Mouse (Mus musculus) hindbrain, postnatal 0 days (tissue): ENCODE results near the gene Rapgef4. TPM values are rescaled to one million over a fixed set of nuclear protein-coding genes. Genes with fewer than 3 reads are reported as not detected.

Experiments
- ATAC-seq: fragments of 200-750 bp; cut with Nextera tagmentation; 2 replicates; pipeline ENCODE4 v1.8.0; 2017; ENCODE audit warnings: mild to moderate bottlenecking, moderate TSS enrichment, moderate library complexity
- DNase-seq: peaks from one replicate; pipeline ENCODE4 v3.0.0-alpha.2; 2015; ENCODE audit warnings: low spot score
- H3K27ac ChIP-seq: fragments of 300-500 bp; sonication (generic); 2 replicates; pipeline ENCODE4 v1.5.1; 2014; ENCODE audit warnings: mild to moderate bottlenecking
- H3K27me3 ChIP-seq: fragments of 300-500 bp; sonication (generic); 2 replicates; pipeline ENCODE4 v1.6.1; 2014; ENCODE audit warnings: low read length, mixed read lengths; ENCODE audit not compliant: insufficient read depth
- H3K36me3 ChIP-seq: fragments of 300-500 bp; sonication (generic); 2 replicates; pipeline ENCODE4 v1.6.1; 2014; ENCODE audit warnings: low read length, mixed read lengths; ENCODE audit not compliant: insufficient read depth
- H3K4me1 ChIP-seq: fragments of 300-500 bp; sonication (generic); 2 replicates; pipeline ENCODE4 v1.6.1; 2014; ENCODE audit warnings: antibody characterized with exemption, low read length, mixed read lengths; ENCODE audit not compliant: insufficient read depth
- H3K4me2 ChIP-seq: fragments of 300-500 bp; sonication (generic); 2 replicates; pipeline ENCODE4 v1.6.1; 2014; ENCODE audit warnings: low read depth, mild to moderate bottlenecking, low read length, moderate library complexity, mixed read lengths
- H3K4me3 ChIP-seq: fragments of 300-500 bp; sonication (generic); 2 replicates; pipeline ENCODE4 v1.5.1; 2014; ENCODE audit warnings: low read length
- H3K9ac ChIP-seq: fragments of 300-500 bp; sonication (generic); replicated peaks from 2 replicates; pipeline ENCODE4 v1.6.1; 2014; ENCODE audit warnings: mild to moderate bottlenecking, low read length, moderate library complexity, mixed read lengths
- H3K9me3 ChIP-seq: fragments of 300-500 bp; sonication (generic); 2 replicates; pipeline ENCODE4 v1.6.1; 2016; ENCODE audit warnings: low read length, mixed read lengths
- CTCF ChIP-seq: IDR thresholded peaks from 2 replicates; pipeline ENCODE4 v1.5.1; 2016; ENCODE audit warnings: antibody characterized with exemption, control low read depth, low read depth
- WGBS: fragments of 180-500 bp; shearing (Covaris S2); extraction: QIAGEN DNeasy Blood & Tissue Kit; methylation state at CpG from one replicate; pipeline ENCODE4 v1.1.7; 2014; 5-methylcytosine and 5-hydroxymethylcytosine counted together
- polyA plus RNA-seq: library from polyadenylated mRNA; unstranded; fragments of >200 nt; fragmentation: Nextera tagmentation; extraction: Ambion mirVana; gene quantifications from 2 replicates; pipeline ENCODE4 v1.2.1, GENCODE M21; 2015
- total RNA-seq: library from RNA; depleted of rRNA; stranded (reverse); fragments of >200 nt; gene quantifications from 2 replicates; pipeline ENCODE4 v1.2.3, GENCODE M21; 2014

Gene Rapgef4
- total and polyA plus RNA-seq, 2 experiments from 2014 or later: 47.3 to 104 TPM

DNA sequence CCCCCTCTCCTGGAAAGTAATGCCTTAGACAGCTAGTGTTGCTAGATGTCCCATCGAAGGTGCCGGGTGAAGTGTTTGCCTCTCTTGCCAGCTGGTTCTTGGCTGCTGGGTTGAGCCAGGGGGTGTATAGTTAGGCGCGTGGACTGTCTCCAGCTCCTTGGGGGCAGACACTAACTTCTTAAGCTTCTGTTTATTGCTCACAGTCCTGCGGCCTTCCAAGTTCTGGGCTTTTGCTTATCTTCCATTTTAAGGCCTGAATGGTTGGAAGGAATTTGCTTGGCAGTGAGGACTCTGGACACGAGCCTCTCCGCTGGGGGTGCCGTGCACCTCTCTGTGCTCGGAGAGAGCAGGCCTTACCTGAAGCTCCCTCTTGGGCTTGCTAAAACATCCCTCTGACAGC, 249.5 kb downstream of the Rapgef4 start:
- Histone ChIP-seq H3K4me3 (no peak overlapping the region), H3K27me3 (no peaks in the 10 kb centered on the region), H3K9me3 (no peaks in the 10 kb centered on the region), H3K36me3 (no peaks in the 10 kb centered on the region), H3K4me2 (no peak overlapping the region), H3K9ac (no peak overlapping the region), H3K27ac (no peak overlapping the region), H3K4me1 (no peaks in the 10 kb centered on the region)
- no peak for TF ChIP-seq CTCF
- 77% methylated on average over 9 of the region's 9 CpGs for WGBS
- ATAC-seq (no peak), DNase-seq (no peak)

DNA sequence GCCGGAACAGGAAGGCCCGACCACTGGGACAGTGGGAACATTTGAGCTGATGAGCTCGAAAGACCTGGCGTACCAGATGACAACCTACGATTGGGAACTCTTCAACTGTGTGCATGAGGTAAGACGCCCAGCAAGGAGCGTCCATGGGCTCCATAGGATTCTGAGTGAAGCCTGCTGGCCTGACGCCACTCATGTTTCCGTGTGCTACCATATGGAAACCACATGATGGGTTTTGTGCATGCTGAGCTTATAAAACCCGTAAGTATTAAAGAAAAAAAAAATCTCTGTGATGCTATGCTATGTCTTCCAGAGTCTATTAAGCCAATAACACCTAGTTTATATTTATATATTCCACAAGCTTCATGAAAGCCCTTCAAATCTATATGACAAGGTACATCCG, 253.0 kb downstream of the Rapgef4 start:
- Histone ChIP-seq H3K9me3 (no peaks in the 10 kb centered on the region), H3K27ac (no peak overlapping the region), H3K4me2 (no peak overlapping the region), H3K27me3 (no peaks in the 10 kb centered on the region), H3K9ac (no peak overlapping the region), H3K4me3 (no peak overlapping the region), H3K36me3 (no peaks in the 10 kb centered on the region), H3K4me1 (no peaks in the 10 kb centered on the region)
- WGBS: 90% methylated on average over 11 of the region's 11 CpGs
- TF ChIP-seq CTCF: no peak
- DNase-seq (no peak), ATAC-seq (no peak)

DNA sequence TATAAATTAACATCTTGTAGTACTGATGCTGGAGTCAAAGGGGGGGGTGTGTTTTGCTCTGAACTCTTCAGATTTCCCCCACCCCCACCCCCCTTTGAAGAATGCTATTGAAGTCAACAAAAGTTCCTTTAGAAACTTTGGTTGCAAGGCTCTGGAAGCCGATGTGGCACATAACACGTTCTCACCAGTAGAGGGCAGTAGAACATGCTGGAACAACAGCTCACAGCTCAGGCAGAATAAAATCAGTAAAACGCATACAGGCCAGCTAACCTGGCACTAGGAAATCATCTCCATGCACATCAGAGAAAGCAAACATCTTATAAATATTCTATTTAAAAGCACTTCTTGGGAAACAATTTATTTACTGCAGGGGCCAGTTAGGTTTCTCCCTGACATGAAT, 253.9 kb downstream of the Rapgef4 start:
- TF ChIP-seq CTCF: peak; percentile 93
- DNase-seq (peak; percentile 92), ATAC-seq (peak; percentile 70; the same call in 1 of the 2 replicates)
- Histone ChIP-seq H3K9me3 (no peaks in the 10 kb centered on the region), H3K4me3 (no peak overlapping the region), H3K4me1 (no peaks in the 10 kb centered on the region), H3K27ac (no peak overlapping the region), H3K27me3 (no peaks in the 10 kb centered on the region), H3K9ac (no peak overlapping the region), H3K36me3 (0 out of 2 replicates have a peak, but pooled peaks cover 5% of the 10 kb centered on the region), H3K4me2 (no peak overlapping the region)
- 0% methylated on average over 3 of the region's 3 CpGs for WGBS

DNA sequence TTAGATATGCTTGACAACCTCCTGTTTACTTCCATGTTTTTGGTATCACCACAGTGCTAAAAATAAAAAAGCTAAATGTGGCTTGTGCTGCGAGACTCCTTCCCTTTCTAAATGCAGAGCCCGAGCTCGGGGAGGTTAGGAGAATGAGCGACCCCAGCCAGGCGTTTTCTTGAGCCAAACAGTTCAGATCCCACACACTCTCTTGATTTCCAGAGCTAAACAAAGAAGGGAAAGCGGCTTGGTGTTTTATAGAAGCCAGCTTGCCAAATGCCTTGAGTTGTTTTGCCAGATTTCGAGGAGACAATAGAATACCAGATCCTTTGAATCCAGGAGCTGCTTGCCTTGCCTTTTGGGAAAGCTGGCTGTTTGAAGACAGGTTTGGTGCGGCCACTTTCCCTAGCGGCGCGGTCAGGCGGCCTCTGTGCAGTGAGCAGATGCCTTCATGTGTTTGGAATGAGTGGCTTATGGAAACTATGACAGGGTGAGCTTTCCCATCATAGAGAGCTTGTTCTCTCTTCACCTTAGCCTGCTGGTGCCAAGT, 254.4 kb downstream of the Rapgef4 start:
- DNase-seq (no peak), ATAC-seq (peak; percentile 32; the same call in 1 of the 2 replicates)
- H3K27me3 ChIP-seq: no peaks in the 10 kb centered on the region
- H3K9me3 ChIP-seq: no peaks in the 10 kb centered on the region
- H3K36me3 ChIP-seq: 0 out of 2 replicates have a peak, but pooled peaks cover 6% of the 10 kb centered on the region
- no peak overlapping the region for H3K9ac ChIP-seq
- 0 out of 2 replicates have a peak overlapping the region, but pooled peaks have one; percentile 27 for H3K27ac ChIP-seq
- H3K4me1 ChIP-seq: no peaks in the 10 kb centered on the region
- H3K4me3 ChIP-seq: no peak overlapping the region
- no peak overlapping the region for H3K4me2 ChIP-seq
- 38% methylated on average over 12 of the region's 12 CpGs for WGBS
- TF ChIP-seq CTCF: no peak

DNA sequence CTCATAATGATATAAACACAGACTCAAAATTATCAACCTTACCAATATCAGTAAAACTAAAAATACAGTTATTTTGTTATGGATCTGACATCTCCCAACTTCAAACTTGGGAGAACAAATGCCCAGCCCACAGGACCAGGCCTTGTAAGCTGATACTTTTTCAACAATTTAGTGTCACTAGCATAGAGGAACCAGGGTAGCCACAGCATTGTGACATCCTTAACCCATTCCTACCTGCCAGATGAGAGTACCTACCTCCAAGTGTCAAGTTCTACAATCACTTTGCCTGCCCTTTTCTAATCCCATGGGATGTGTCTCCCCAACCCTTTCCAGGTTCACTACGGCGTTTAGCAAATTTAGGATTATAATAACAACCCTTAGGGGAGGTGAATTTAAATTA, 257.4 kb downstream of the Rapgef4 start:
- ATAC-seq: no peak
- Histone ChIP-seq H3K4me3 (no peak overlapping the region), H3K27ac (no peak overlapping the region), H3K9ac (no peak overlapping the region), H3K9me3 (no peaks in the 10 kb centered on the region), H3K27me3 (no peaks in the 10 kb centered on the region), H3K4me2 (no peak overlapping the region), H3K4me1 (no peaks in the 10 kb centered on the region), H3K36me3 (0 out of 2 replicates have a peak, but pooled peaks cover 6% of the 10 kb centered on the region)
- TF ChIP-seq CTCF: no peak
- 76% methylated on average over 2 of the region's 2 CpGs for WGBS
- DNase-seq: no peak

DNA sequence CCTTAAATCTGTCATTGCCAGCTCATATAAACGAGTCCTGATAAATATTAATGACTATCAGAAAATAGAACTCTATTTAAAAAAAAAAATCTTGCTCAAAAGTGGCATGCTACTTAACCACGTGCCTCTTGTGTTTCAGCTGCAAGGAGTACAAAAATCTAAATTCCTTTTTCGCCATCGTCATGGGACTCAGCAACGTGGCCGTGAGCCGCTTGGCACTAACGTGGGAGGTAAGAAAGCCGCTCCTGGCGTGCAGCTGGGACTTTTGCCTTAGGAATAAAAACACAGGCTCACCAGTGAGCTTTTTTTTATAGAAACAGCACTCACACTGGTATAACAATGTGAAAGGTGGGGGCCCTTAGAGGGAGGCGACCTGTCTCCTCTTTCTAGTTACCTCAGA, 257.9 kb downstream of the Rapgef4 start:
- Histone ChIP-seq H3K27ac (no peak overlapping the region), H3K4me2 (no peak overlapping the region), H3K9ac (no peak overlapping the region), H3K27me3 (no peaks in the 10 kb centered on the region), H3K4me3 (no peak overlapping the region), H3K36me3 (0 out of 2 replicates have a peak, but pooled peaks cover 6% of the 10 kb centered on the region), H3K9me3 (no peaks in the 10 kb centered on the region), H3K4me1 (no peaks in the 10 kb centered on the region)
- WGBS: 47% methylated on average over 11 of the region's 11 CpGs
- TF ChIP-seq CTCF: no peak
- ATAC-seq (no peak), DNase-seq (no peak)

DNA sequence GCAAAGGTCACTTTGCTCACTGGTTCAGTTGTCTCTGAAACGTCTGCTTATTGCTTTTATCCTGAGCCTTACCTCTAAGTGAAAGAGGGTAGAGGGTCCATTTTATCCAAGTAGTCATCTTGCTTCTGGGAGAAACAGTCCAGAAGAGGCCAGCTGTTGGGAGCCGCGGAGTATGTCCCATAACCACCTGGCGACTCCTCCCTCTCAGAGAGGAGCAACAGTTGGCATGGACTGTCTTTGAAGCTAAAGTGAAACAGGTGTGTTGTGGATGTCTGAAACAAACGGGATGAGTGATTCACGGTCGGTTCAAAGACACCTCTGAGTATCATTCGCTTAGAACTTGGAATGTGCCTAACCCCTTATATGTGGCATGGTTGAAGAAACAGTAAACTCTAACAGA, 258.4 kb downstream of the Rapgef4 start:
- H3K4me3 ChIP-seq: no peak overlapping the region
- no peaks in the 10 kb centered on the region for H3K9me3 ChIP-seq
- 0 out of 2 replicates have a peak, but pooled peaks cover 6% of the 10 kb centered on the region for H3K36me3 ChIP-seq
- TF ChIP-seq CTCF: no peak
- H3K4me2 ChIP-seq: no peak overlapping the region
- H3K4me1 ChIP-seq: no peaks in the 10 kb centered on the region
- ATAC-seq (no peak), DNase-seq (no peak)
- no peak overlapping the region for H3K9ac ChIP-seq
- WGBS: 86% methylated on average over 8 of the region's 8 CpGs
- H3K27ac ChIP-seq: no peak overlapping the region
- H3K27me3 ChIP-seq: no peaks in the 10 kb centered on the region
